Mouse (Mus musculus): ENCODE measurements at regions not wholly inside any gene's neighbourhood (a gene's known extent, or its start where the extent isn't known, plus 50 kb on each side); places are given as distances from the start of the nearest gene placed in this dataset.

DNA sequence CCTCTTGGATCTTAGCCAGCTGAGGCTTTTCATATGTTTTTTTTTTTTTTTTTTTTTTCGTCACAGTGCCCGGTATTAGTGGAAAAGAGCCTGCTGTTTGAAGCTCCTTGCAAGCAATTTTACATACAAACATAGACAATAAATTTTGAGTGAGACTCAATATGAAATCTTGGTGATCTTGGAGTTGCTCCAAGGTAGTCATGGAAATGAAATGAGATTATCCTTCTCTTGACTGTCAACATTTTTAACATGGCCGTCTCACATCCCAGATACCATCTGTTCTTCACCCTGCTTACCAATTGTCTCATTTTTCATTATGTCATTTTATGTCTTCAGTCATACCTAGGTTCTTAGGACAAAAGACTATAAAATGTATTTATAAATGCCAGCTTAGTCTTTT lies 971.4 kb upstream of the Lrrn3 start:
- DNase-seq (ENCODE audit: low spot score in 2 of 2) = peak in 1 of 2 experiments; percentile 7

DNA sequence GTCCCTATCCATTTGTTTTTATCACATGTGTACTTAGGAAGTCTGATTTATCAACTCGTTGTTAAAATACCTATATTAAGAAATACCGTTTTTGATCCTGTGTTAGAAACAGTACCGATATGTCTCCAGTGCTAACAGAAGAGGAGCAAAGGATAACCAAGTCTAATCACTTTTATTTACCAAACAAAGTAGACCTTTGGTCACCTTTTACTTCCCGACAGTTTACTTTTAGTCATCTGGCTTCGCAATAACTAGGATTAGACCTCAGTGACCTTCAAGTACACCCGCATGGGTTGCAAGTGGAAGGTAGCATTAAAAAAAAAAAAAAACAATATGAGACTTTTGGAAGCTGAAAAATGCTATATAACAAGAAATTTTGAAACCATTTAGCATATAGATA lies 949.4 kb upstream of the Lrrn3 start:
- DNase-seq (ENCODE audit: low spot score in 2 of 2) = no peak

DNA sequence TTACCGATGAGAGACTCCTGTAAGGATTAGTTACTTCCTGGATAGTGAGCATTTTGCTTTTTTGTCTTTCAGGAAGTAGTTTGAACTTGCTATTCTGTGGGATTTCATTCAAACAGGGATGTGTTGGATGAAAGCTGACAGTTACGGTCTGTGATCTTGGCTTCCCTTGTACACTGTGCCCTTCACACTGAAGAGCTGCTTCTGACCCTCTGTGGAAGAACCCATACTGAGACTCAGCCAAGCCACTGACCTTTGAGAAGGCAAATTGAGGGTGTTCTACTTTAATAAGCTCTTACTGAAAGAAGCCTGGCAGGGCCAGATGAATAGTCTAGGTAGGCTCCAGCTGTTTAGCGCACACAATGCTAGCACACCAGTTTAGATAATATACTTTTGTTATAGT lies 941.2 kb upstream of the Lrrn3 start:
- DNase-seq (ENCODE audit: low spot score in 2 of 2) = no peak

All from layer of hippocampus, postnatal 14 days (tissue).